Mouse (Mus musculus): Measurements from ENCODE around the gene Ifna11. TPM values are rescaled to one million over a fixed set of nuclear protein-coding genes. Genes with fewer than 3 reads are reported as not detected.
"Not testable (repeated sequence)": the region's sequence is repeated elsewhere in the genome, so short reads cannot be mapped to it uniquely, and the experiment has no call there.

Gene Ifna11
- polyA plus RNA-seq (2015; fragmentation: Nextera tagmentation; extraction: Ambion mirVana): not detected in 2 replicates

- H3K27me3 ChIP-seq: no peaks in the 10 kb centered on the region
- 81% methylated on average over 1 of the region's 1 CpGs for WGBS
- H3K9me3 ChIP-seq: no peaks in the 10 kb centered on the region
- no peak within 1 kb of the TSS for H3K9ac ChIP-seq
- no peaks in the 10 kb centered on the region for H3K36me3 ChIP-seq
- H3K4me3 ChIP-seq: no peak within 1 kb of the TSS
- no peaks in the 10 kb centered on the region for H3K4me1 ChIP-seq (replicated peaks)
- H3K4me2 ChIP-seq: no peak within 1 kb of the TSS
- no peak for ATAC-seq (ENCODE audit: low read depth)
- no peak within 1 kb of the TSS for H3K27ac ChIP-seq (replicated peaks)
These were observed at the start of gene Ifna11 for GRCm38 (mm10) chr4:88819659-88820058. TSS of gene Ifna11 (plus strand) at chr4:88819959.

GRCm38 (mm10) chr4:88773534-88773933 lies 46.2 kb upstream of the Ifna11 start, which contains the start of gene Gm13290:
TSS of gene Gm13290 (plus strand) at chr4:88773834.
- ATAC-seq (ENCODE audit: low read depth); H3K4me3 ChIP-seq; H3K4me1 ChIP-seq (replicated peaks); H3K9me3 ChIP-seq; H3K27ac ChIP-seq (replicated peaks); H3K27me3 ChIP-seq; H3K36me3 ChIP-seq; H3K4me2 ChIP-seq; H3K9ac ChIP-seq: not testable (repeated sequence)
- no CpG with 5 or more reads among the region's 32 CpGs for WGBS

GRCm38 (mm10) chr4:88776622-88777021 lies 43.1 kb upstream of the Ifna11 start, which contains the start of gene Gm13289:
TSS of gene Gm13289 (plus strand) at chr4:88776922.
- not testable (repeated sequence) for H3K27me3 ChIP-seq; H3K9me3 ChIP-seq; H3K36me3 ChIP-seq; H3K9ac ChIP-seq; H3K4me1 ChIP-seq (replicated peaks); ATAC-seq (ENCODE audit: low read depth); H3K4me3 ChIP-seq; H3K4me2 ChIP-seq; H3K27ac ChIP-seq (replicated peaks)
- WGBS: no CpG with 5 or more reads among the region's 29 CpGs

- not testable (repeated sequence) for H3K27me3 ChIP-seq; H3K27ac ChIP-seq (replicated peaks); H3K4me2 ChIP-seq; H3K4me3 ChIP-seq; H3K9ac ChIP-seq; ATAC-seq (ENCODE audit: low read depth); H3K36me3 ChIP-seq; H3K4me1 ChIP-seq (replicated peaks); H3K9me3 ChIP-seq
- no CpG with 5 or more reads among the region's 29 CpGs for WGBS
These were observed 40.2 kb upstream of the Ifna11 start, which contains the start of gene Gm13272 for GRCm38 (mm10) chr4:88779550-88779949. TSS of gene Gm13272 (plus strand) at chr4:88779850.

- not testable (repeated sequence) for H3K9ac ChIP-seq; H3K36me3 ChIP-seq; H3K4me3 ChIP-seq; H3K4me2 ChIP-seq; H3K27me3 ChIP-seq; H3K27ac ChIP-seq (replicated peaks); ATAC-seq (ENCODE audit: low read depth); H3K4me1 ChIP-seq (replicated peaks); H3K9me3 ChIP-seq
- 46% methylated on average over 16 of the region's 18 CpGs for WGBS
These were observed 39.4 kb upstream of the Ifna11 start for GRCm38 (mm10) chr4:88780320-88780719.

GRCm38 (mm10) chr4:88781831-88782230 lies 37.9 kb upstream of the Ifna11 start, which contains the start of gene Ifnz:
TSS of gene Ifnz (plus strand) at chr4:88782131.
- not testable (repeated sequence) for H3K9me3 ChIP-seq; H3K27ac ChIP-seq (replicated peaks); H3K9ac ChIP-seq; H3K27me3 ChIP-seq; ATAC-seq (ENCODE audit: low read depth); H3K4me1 ChIP-seq (replicated peaks); H3K36me3 ChIP-seq
- Histone ChIP-seq H3K4me3 (peak within 1 kb of the TSS; percentile 19; the same call in 1 of the 2 replicates), H3K4me2 (peak within 1 kb of the TSS; percentile 41)
- 19% methylated on average over 5 of the region's 7 CpGs for WGBS

- H3K4me2 ChIP-seq: peak overlapping the region; percentile 41
- not testable (repeated sequence) for H3K9me3 ChIP-seq; H3K27me3 ChIP-seq; H3K9ac ChIP-seq; H3K4me1 ChIP-seq (replicated peaks); H3K36me3 ChIP-seq; H3K27ac ChIP-seq (replicated peaks); ATAC-seq (ENCODE audit: low read depth)
- H3K4me3 ChIP-seq: peak overlapping the region; percentile 19; the same call in 1 of the 2 replicates
- WGBS: 0% methylated on average over 3 of the region's 31 CpGs
These were observed 37.4 kb upstream of the Ifna11 start for GRCm38 (mm10) chr4:88782335-88782734.

- H3K27me3 ChIP-seq; H3K9me3 ChIP-seq; H3K27ac ChIP-seq (replicated peaks); H3K4me1 ChIP-seq (replicated peaks); H3K4me2 ChIP-seq; H3K4me3 ChIP-seq; H3K9ac ChIP-seq; H3K36me3 ChIP-seq; ATAC-seq (ENCODE audit: low read depth): not testable (repeated sequence)
- no CpG with 5 or more reads among the region's 27 CpGs for WGBS
These were observed 34.4 kb upstream of the Ifna11 start, which contains the start of gene Gm13276 for GRCm38 (mm10) chr4:88785409-88785808. TSS of gene Gm13276 (plus strand) at chr4:88785709.

GRCm38 (mm10) chr4:88788402-88788801 lies 31.4 kb upstream of the Ifna11 start, which contains the start of gene Gm13277:
TSS of gene Gm13277 (plus strand) at chr4:88788632.
- H3K4me2 ChIP-seq; H3K9ac ChIP-seq; H3K27me3 ChIP-seq; H3K36me3 ChIP-seq; H3K4me3 ChIP-seq; H3K27ac ChIP-seq (replicated peaks); ATAC-seq (ENCODE audit: low read depth); H3K4me1 ChIP-seq (replicated peaks); H3K9me3 ChIP-seq: not testable (repeated sequence)
- 0% methylated on average over 4 of the region's 28 CpGs for WGBS

GRCm38 (mm10) chr4:88791250-88791649 lies 28.5 kb upstream of the Ifna11 start, which contains the start of gene Gm13278:
TSS of gene Gm13278 (plus strand) at chr4:88791550.
- no CpG with 5 or more reads among the region's 28 CpGs for WGBS
- not testable (repeated sequence) for H3K4me3 ChIP-seq; H3K27ac ChIP-seq (replicated peaks); ATAC-seq (ENCODE audit: low read depth); H3K4me2 ChIP-seq; H3K9ac ChIP-seq; H3K36me3 ChIP-seq; H3K27me3 ChIP-seq; H3K9me3 ChIP-seq; H3K4me1 ChIP-seq (replicated peaks)

GRCm38 (mm10) chr4:88793936-88794675 lies 25.7 kb upstream of the Ifna11 start, which contains the start of gene Gm13275:
TSS of gene Gm13275 (plus strand) at chr4:88794487.
- not testable (repeated sequence) for H3K27me3 ChIP-seq; H3K9me3 ChIP-seq; H3K36me3 ChIP-seq; H3K4me2 ChIP-seq; H3K9ac ChIP-seq; ATAC-seq (ENCODE audit: low read depth); H3K27ac ChIP-seq (replicated peaks); H3K4me3 ChIP-seq; H3K4me1 ChIP-seq (replicated peaks)
- 2% methylated on average over 12 of the region's 52 CpGs for WGBS

GRCm38 (mm10) chr4:88797097-88797496 lies 22.7 kb upstream of the Ifna11 start, which contains the start of gene Gm13279:
TSS of gene Gm13279 (plus strand) at chr4:88797397.
- H3K27me3 ChIP-seq; H3K36me3 ChIP-seq; H3K27ac ChIP-seq (replicated peaks); H3K4me2 ChIP-seq; H3K9me3 ChIP-seq; H3K4me3 ChIP-seq; ATAC-seq (ENCODE audit: low read depth); H3K4me1 ChIP-seq (replicated peaks); H3K9ac ChIP-seq: not testable (repeated sequence)
- no CpG with 5 or more reads among the region's 28 CpGs for WGBS
